In genomic region chr19:10042232-10042631, GRCm38 (mm10) we compare ENCODE assay signal across 8 mouse cellular contexts. TPM values are rescaled to one million over a fixed set of nuclear protein-coding genes. Genes with fewer than 3 reads are reported as not detected.
DNase-seq lines count a peak whose midpoint lies in the region; ATAC-seq lines count a peak whose summit lies in the region.

No protein-coding gene starts in this region.

- intact Hi-C loops in left cerebral cortex, postnatal 14 days (cut with DNase I), result no loop called here

- H3K27me3 ChIP-seq in megakaryocyte, embryonic 14.5 days (replicated peaks), result peaks cover 55% of the 10 kb centered on the region
- no peaks in the 10 kb centered on the region for H3K27me3 ChIP-seq in erythroblast, embryonic 14.5 days (ENCODE audit: control insufficient read depth)
- H3K27me3 ChIP-seq in hindbrain, embryonic 14.5 days (ENCODE audit: control insufficient read depth, insufficient read depth, low read length), result no peaks in the 10 kb centered on the region

- peak overlapping the region; percentile 95 for H3K4me3 ChIP-seq in megakaryocyte, embryonic 14.5 days (replicated peaks)
- peak overlapping the region; percentile 75 for H3K4me3 ChIP-seq in erythroblast, embryonic 14.5 days (replicated peaks)
- peak overlapping the region; percentile 73 for H3K4me3 ChIP-seq in hindbrain, embryonic 14.5 days (replicated peaks; ENCODE audit: low read length)

- no peak for ATAC-seq in megakaryocyte, adult 5-6 weeks (ENCODE audit: poor library complexity, severe bottlenecking)
- ATAC-seq in hindbrain, embryonic 14.5 days (ENCODE audit: low FRiP score), result no peak
- ATAC-seq in megakaryocyte-erythroid progenitor cell, adult 5-6 weeks (replicated peaks; ENCODE audit: low FRiP score, low TSS enrichment, poor library complexity, severe bottlenecking), result peak; percentile 33; the same call in 1 of the 2 replicates

- H3K4me1 ChIP-seq in megakaryocyte, embryonic 14.5 days, result peaks cover 74% of the 10 kb centered on the region
- peaks cover 86% of the 10 kb centered on the region for H3K4me1 ChIP-seq in erythroblast, embryonic 14.5 days (ENCODE audit: control insufficient read depth)
- H3K4me1 ChIP-seq in hindbrain, embryonic 14.5 days (replicated peaks; ENCODE audit: control insufficient read depth, insufficient read depth, low read length), result peaks cover 20% of the 10 kb centered on the region

- peak overlapping the region; percentile 97 for H3K4me2 ChIP-seq in hindbrain, embryonic 14.5 days (replicated peaks)

- peak overlapping the region; percentile 80 for H3K9ac ChIP-seq in hindbrain, embryonic 14.5 days

- WGBS in hindbrain, embryonic 14.5 days, result 57% methylated on average over 6 of the region's 6 CpGs

- H3K36me3 ChIP-seq in megakaryocyte, embryonic 14.5 days (replicated peaks; ENCODE audit: low read length), result peaks cover 30% of the 10 kb centered on the region
- peaks cover 91% of the 10 kb centered on the region for H3K36me3 ChIP-seq in erythroblast, embryonic 14.5 days (ENCODE audit: control insufficient read depth)
- H3K36me3 ChIP-seq in hindbrain, embryonic 14.5 days (replicated peaks; ENCODE audit: control insufficient read depth, insufficient read depth), result no peaks in the 10 kb centered on the region

- H3K27ac ChIP-seq in hindbrain, embryonic 14.5 days, result no peak overlapping the region

- no peak for DNase-seq in hindbrain, embryonic 14.5 days (ENCODE audit: low spot score)
- no peak for DNase-seq in adrenal gland, adult 2 months
- no peak for DNase-seq in ovary, postnatal 14 days (ENCODE audit: low spot score)
- no peak for DNase-seq in left cerebral cortex, postnatal 14 days (ENCODE audit: low spot score in 2 of 2)

- no peaks in the 10 kb centered on the region for H3K9me3 ChIP-seq in megakaryocyte, embryonic 14.5 days
- H3K9me3 ChIP-seq in erythroblast, embryonic 14.5 days (ENCODE audit: control insufficient read depth, low read length), result no peaks in the 10 kb centered on the region
- H3K9me3 ChIP-seq in hindbrain, embryonic 14.5 days (ENCODE audit: control insufficient read depth, low read length), result no peaks in the 10 kb centered on the region

RNA-seq across cellular contexts. Expression of gene Fads3, which starts 0.9 kb away (rescaled TPM):
- polyA plus RNA-seq in megakaryocyte, embryonic 14.5 days (2012; ENCODE audit: insufficient read depth, low replicate concordance), result 3.6 and 19.1 TPM in 2 replicates
- 0.76 and 0.91 TPM in 2 replicates for total RNA-seq in megakaryocyte, adult 5-6 weeks (2015)
- total RNA-seq in megakaryocyte, adult 5-6 weeks (2017), result 1.8 and 1.9 TPM in 2 replicates
- 11.1 and 13.7 TPM in 2 replicates for polyA plus RNA-seq in erythroblast, embryonic 14.5 days (2012)
- polyA plus RNA-seq in hindbrain, embryonic 14.5 days (2014; fragmentation: Nextera tagmentation; extraction: Ambion mirVana), result 24.7 and 25.7 TPM in 2 replicates
- total RNA-seq in megakaryocyte-erythroid progenitor cell, adult 5-6 weeks (2014; fragmentation: Nextera tagmentation), result 22.8 and 23.9 TPM in 2 replicates
- 15.9 and 18.7 TPM in 2 replicates for total RNA-seq in megakaryocyte-erythroid progenitor cell, adult 5-6 weeks (2017)
- 10 to 100 TPM; 13.3 to 17.6 TPM for total RNA-seq in adrenal gland, adult 2 months (2021)
- 57.7 and 61.3 TPM in 2 replicates for polyA plus RNA-seq in adrenal gland, adult 2 months (2012; rRNA removed)
- 10 to 100 TPM; 35.0 to 36.6 TPM for total RNA-seq in left cerebral cortex, postnatal 14 days (2021)

RNA-seq across cellular contexts. Expression of gene Rab3il1, which starts 40.8 kb away (rescaled TPM):
- 2.0 and 8.8 TPM in 2 replicates for polyA plus RNA-seq in megakaryocyte, embryonic 14.5 days (2012; ENCODE audit: insufficient read depth, low replicate concordance)
- total RNA-seq in megakaryocyte, adult 5-6 weeks (2015), result 3.1 and 5.6 TPM in 2 replicates
- 7.1 and 11.8 TPM in 2 replicates for total RNA-seq in megakaryocyte, adult 5-6 weeks (2017)
- polyA plus RNA-seq in erythroblast, embryonic 14.5 days (2012), result 90.0 and 90.9 TPM in 2 replicates
- polyA plus RNA-seq in hindbrain, embryonic 14.5 days (2014; fragmentation: Nextera tagmentation; extraction: Ambion mirVana), result 19.3 and 23.8 TPM in 2 replicates
- 16.1 and 23.6 TPM in 2 replicates for total RNA-seq in megakaryocyte-erythroid progenitor cell, adult 5-6 weeks (2014; fragmentation: Nextera tagmentation)
- total RNA-seq in megakaryocyte-erythroid progenitor cell, adult 5-6 weeks (2017), result 6.0 and 20.1 TPM in 2 replicates
- 10 to 100 TPM in 1 of 2 experiments, 1 to 10 TPM in 1; 4.1 to 10.3 TPM for total RNA-seq in adrenal gland, adult 2 months (2021)
- 9.1 and 9.4 TPM in 2 replicates for polyA plus RNA-seq in adrenal gland, adult 2 months (2012; rRNA removed)
- 10 to 100 TPM in 1 of 2 experiments, 1 to 10 TPM in 1; 8.9 to 10.4 TPM for total RNA-seq in left cerebral cortex, postnatal 14 days (2021)

RNA-seq across cellular contexts. Expression of gene Best1, which starts 40.8 kb away (rescaled TPM):
- not detected in 2 replicates for polyA plus RNA-seq in megakaryocyte, embryonic 14.5 days (2012; ENCODE audit: insufficient read depth, low replicate concordance)
- total RNA-seq in megakaryocyte, adult 5-6 weeks (2015), result not detected in 2 replicates
- not detected in 2 replicates for total RNA-seq in megakaryocyte, adult 5-6 weeks (2017)
- not detected in 2 replicates for polyA plus RNA-seq in erythroblast, embryonic 14.5 days (2012)
- polyA plus RNA-seq in hindbrain, embryonic 14.5 days (2014; fragmentation: Nextera tagmentation; extraction: Ambion mirVana), result 2.3 and 2.6 TPM in 2 replicates
- not detected in 2 replicates for total RNA-seq in megakaryocyte-erythroid progenitor cell, adult 5-6 weeks (2014; fragmentation: Nextera tagmentation)
- not detected in 2 replicates for total RNA-seq in megakaryocyte-erythroid progenitor cell, adult 5-6 weeks (2017)
- total RNA-seq in adrenal gland, adult 2 months (2021), result under 1 TPM; 0.17 to 0.62 TPM
- polyA plus RNA-seq in adrenal gland, adult 2 months (2012; rRNA removed), result 0.16 and 0.46 TPM in 2 replicates
- 1 to 10 TPM; 1.1 to 2.1 TPM for total RNA-seq in left cerebral cortex, postnatal 14 days (2021)

RNA-seq across cellular contexts. Expression of gene Fads2, which starts 59.3 kb away (rescaled TPM):
- polyA plus RNA-seq in megakaryocyte, embryonic 14.5 days (2012; ENCODE audit: insufficient read depth, low replicate concordance), result 111 and 271 TPM in 2 replicates
- 3.0 and 7.6 TPM in 2 replicates for total RNA-seq in megakaryocyte, adult 5-6 weeks (2015)
- 3.1 and 4.3 TPM in 2 replicates for total RNA-seq in megakaryocyte, adult 5-6 weeks (2017)
- 1.3 and 1.5 TPM in 2 replicates for polyA plus RNA-seq in erythroblast, embryonic 14.5 days (2012)
- 70.5 and 87.5 TPM in 2 replicates for polyA plus RNA-seq in hindbrain, embryonic 14.5 days (2014; fragmentation: Nextera tagmentation; extraction: Ambion mirVana)
- 67.8 and 78.3 TPM in 2 replicates for total RNA-seq in megakaryocyte-erythroid progenitor cell, adult 5-6 weeks (2014; fragmentation: Nextera tagmentation)
- 47.2 and 69.6 TPM in 2 replicates for total RNA-seq in megakaryocyte-erythroid progenitor cell, adult 5-6 weeks (2017)
- total RNA-seq in adrenal gland, adult 2 months (2021), result 1,000 to 10,000 TPM; 1,573 to 1,677 TPM
- polyA plus RNA-seq in adrenal gland, adult 2 months (2012; rRNA removed), result 836 and 1,349 TPM in 2 replicates
- 100 to 1,000 TPM; 175 to 191 TPM for total RNA-seq in left cerebral cortex, postnatal 14 days (2021)

Comparison
In these comparisons a context has a peak if more than half of its experiments do, and no peak if none do; other contexts are left out.
1. RNA of gene Fads3, which starts 0.9 kb away (total RNA-seq): 35.0 to 36.6 TPM in left cerebral cortex, postnatal 14 days, 15.9 to 23.9 TPM in megakaryocyte-erythroid progenitor cell, adult 5-6 weeks and 13.3 to 17.6 TPM in adrenal gland, adult 2 months; 0.76 to 1.9 TPM in megakaryocyte, adult 5-6 weeks; every median in the first group is over 4 times any median in the second.
2. Peak in every context shown above with its lines, with median percentiles within 50 percentile points of each other: H3K4me3 ChIP-seq.